Comparison of ENCODE assay signal across 8 mouse cellular contexts in genomic region chr4:89523423-89524259, GRCm38 (mm10).
DNase-seq lines count a peak whose midpoint lies in the region; ATAC-seq and TF ChIP-seq lines count a peak whose summit lies in the region.

No protein-coding gene starts in this region.

- H3K4me1 ChIP-seq in heart, embryonic 13.5 days = peaks cover 13% of the 10 kb centered on the region
- no peaks in the 10 kb centered on the region for H3K4me1 ChIP-seq in embryonic facial prominence, embryonic 11.5 days (ENCODE audit: control insufficient read depth, insufficient read depth, low read length)
- 0 out of 2 replicates have a peak, but pooled peaks cover 8% of the 10 kb centered on the region for H3K4me1 ChIP-seq in limb, embryonic 10.5 days
- no peaks in the 10 kb centered on the region for H3K4me1 ChIP-seq in midbrain, postnatal 0 days (ENCODE audit: insufficient read depth, low read length)

- no peak for TF ChIP-seq CTCF in midbrain, postnatal 0 days (IDR thresholded peaks at IDR 0.05)

- H3K4me2 ChIP-seq in heart, embryonic 13.5 days = peak overlapping the region; percentile 84
- no peak overlapping the region; the same call in 1 of the 2 replicates for H3K4me2 ChIP-seq in embryonic facial prominence, embryonic 11.5 days (ENCODE audit: low read depth, low read length)
- peak overlapping the region; percentile 91 for H3K4me2 ChIP-seq in midbrain, postnatal 0 days (ENCODE audit: low read depth, low read length, poor library complexity, severe bottlenecking)

- no peaks in the 10 kb centered on the region for H3K36me3 ChIP-seq in heart, embryonic 13.5 days
- no peaks in the 10 kb centered on the region for H3K36me3 ChIP-seq in embryonic facial prominence, embryonic 11.5 days (replicated peaks; ENCODE audit: control insufficient read depth, insufficient read depth, low read depth, low read length)
- no peaks in the 10 kb centered on the region for H3K36me3 ChIP-seq in limb, embryonic 10.5 days
- no peaks in the 10 kb centered on the region for H3K36me3 ChIP-seq in midbrain, postnatal 0 days (ENCODE audit: insufficient read depth, low read length)

- H3K27me3 ChIP-seq in heart, embryonic 13.5 days (replicated peaks) = peaks cover 25% of the 10 kb centered on the region
- H3K27me3 ChIP-seq in embryonic facial prominence, embryonic 11.5 days (ENCODE audit: control insufficient read depth, insufficient read depth, low read length) = peaks cover 11% of the 10 kb centered on the region
- H3K27me3 ChIP-seq in limb, embryonic 10.5 days (ENCODE audit: low read depth, poor library complexity, severe bottlenecking) = peaks cover 70% of the 10 kb centered on the region
- H3K27me3 ChIP-seq in midbrain, postnatal 0 days (ENCODE audit: insufficient read depth, low read length) = peaks cover 27% of the 10 kb centered on the region

- no peak overlapping the region for H3K27ac ChIP-seq in heart, embryonic 13.5 days (replicated peaks)
- no peak overlapping the region for H3K27ac ChIP-seq in embryonic facial prominence, embryonic 11.5 days (replicated peaks; ENCODE audit: low read depth, low read length)
- no peak overlapping the region for H3K27ac ChIP-seq in limb, embryonic 10.5 days
- H3K27ac ChIP-seq in midbrain, postnatal 0 days (ENCODE audit: low read depth, low read length) = no peak overlapping the region

- no peak for DNase-seq in heart, postnatal 4 days
- DNase-seq in embryonic facial prominence, embryonic 11.5 days (ENCODE audit: low spot score) = peak; percentile 14
- peak; percentile 34 for DNase-seq in limb, embryonic 10.5 days (ENCODE audit: low spot score)
- DNase-seq in midbrain, postnatal 0 days (ENCODE audit: low spot score) = no peak
- no peak for DNase-seq in thymus, postnatal 4 days
- DNase-seq in right cerebral cortex, postnatal 10 days (ENCODE audit: low spot score in 2 of 2) = no peak
- DNase-seq in frontal cortex, postnatal 10 days (ENCODE audit: low spot score in 2 of 2) = no peak

- H3K9me3 ChIP-seq in heart, embryonic 13.5 days = no peaks in the 10 kb centered on the region
- H3K9me3 ChIP-seq in embryonic facial prominence, embryonic 11.5 days (replicated peaks; ENCODE audit: control insufficient read depth, low read length) = no peaks in the 10 kb centered on the region
- H3K9me3 ChIP-seq in limb, embryonic 10.5 days (replicated peaks) = no peaks in the 10 kb centered on the region
- H3K9me3 ChIP-seq in midbrain, postnatal 0 days (ENCODE audit: low read length) = no peaks in the 10 kb centered on the region

- no peak for ATAC-seq in heart, embryonic 13.5 days (ENCODE audit: extremely low read depth, insufficient number of reproducible peaks, low FRiP score, low TSS enrichment)
- ATAC-seq in embryonic facial prominence, embryonic 11.5 days (replicated peaks; ENCODE audit: insufficient number of reproducible peaks, low FRiP score, low TSS enrichment, low read depth) = no peak
- ATAC-seq in midbrain, postnatal 0 days (ENCODE audit: low FRiP score) = no peak

- H3K4me3 ChIP-seq in heart, embryonic 13.5 days = peak overlapping the region; percentile 63
- no peak overlapping the region; the same call in 1 of the 2 replicates for H3K4me3 ChIP-seq in embryonic facial prominence, embryonic 11.5 days (ENCODE audit: low read depth, low read length)
- H3K4me3 ChIP-seq in limb, embryonic 10.5 days = peak overlapping the region; percentile 52
- peak overlapping the region; percentile 46 for H3K4me3 ChIP-seq in midbrain, postnatal 0 days (ENCODE audit: low read depth, low read length)

- WGBS in heart, embryonic 13.5 days = 4% methylated on average over 10 of the region's 10 CpGs
- 7% methylated on average over 10 of the region's 10 CpGs for WGBS in embryonic facial prominence, embryonic 11.5 days
- 10% methylated on average over 10 of the region's 10 CpGs for WGBS in limb, embryonic 10.5 days
- WGBS in midbrain, postnatal 0 days = 16% methylated on average over 10 of the region's 10 CpGs

- no peak overlapping the region for H3K9ac ChIP-seq in heart, embryonic 13.5 days
- no peak overlapping the region for H3K9ac ChIP-seq in embryonic facial prominence, embryonic 11.5 days (replicated peaks; ENCODE audit: low read length)
- H3K9ac ChIP-seq in midbrain, postnatal 0 days (replicated peaks; ENCODE audit: low read length, poor library complexity, severe bottlenecking) = no peak overlapping the region

Comparison
In these comparisons a context has a peak if more than half of its experiments do, and no peak if none do; other contexts are left out.
1. DNase-seq: peak in embryonic facial prominence, embryonic 11.5 days (single experiment) and limb, embryonic 10.5 days (single experiment); none in heart, postnatal 4 days (single experiment), midbrain, postnatal 0 days (single experiment), thymus, postnatal 4 days (single experiment), right cerebral cortex, postnatal 10 days (0 of 2) and frontal cortex, postnatal 10 days (0 of 2).